Mouse (Mus musculus) heart, adult 9 months (tissue): Measurements from ENCODE around the gene Slc8b1.

Source experiments
- DNase-seq, 2 experiments: peaks; one replicate each; pipeline ENCODE4 v3.0.0; 2022; ENCODE audit warnings: low spot score in 2 of 2

Slc8b1 gene

DNA sequence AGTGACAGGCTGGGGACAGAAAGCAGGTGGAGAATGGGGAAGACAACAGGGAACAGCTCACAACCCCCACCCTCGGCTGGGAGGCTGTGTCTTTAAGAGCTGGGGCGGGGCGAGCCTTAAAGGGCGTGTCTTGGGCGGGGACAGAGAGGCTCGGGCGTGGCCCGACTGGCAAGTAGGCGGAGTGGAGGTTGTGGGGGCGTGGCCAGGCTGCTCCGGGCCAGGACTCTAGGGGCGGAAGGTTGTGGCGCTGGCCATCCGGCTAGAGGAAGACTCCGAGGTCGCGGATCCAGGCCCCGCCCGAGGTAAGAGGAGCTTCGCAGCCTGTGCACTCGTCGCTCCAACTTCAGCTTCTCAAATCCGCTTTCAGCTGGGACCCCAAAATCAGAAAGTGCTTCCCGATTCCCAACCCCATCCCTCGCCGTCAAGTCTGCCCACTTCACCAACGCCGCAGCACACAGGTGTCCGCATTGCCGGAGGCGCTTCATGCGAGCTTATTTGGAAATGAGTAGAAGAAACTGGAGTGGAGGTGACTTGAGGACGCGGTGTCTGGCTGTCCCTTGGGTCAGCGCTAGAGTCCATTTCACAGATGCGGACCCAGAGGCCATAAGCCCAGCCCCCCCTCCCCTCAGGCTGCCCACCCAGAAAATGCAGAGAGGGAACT is at the start of gene Slc8b1:
Gene Slc8b1 (plus strand): TSS at position 187 of the 661 bp plus-strand sequence.
- DNase-seq: peak; percentile 95 to 97

DNA sequence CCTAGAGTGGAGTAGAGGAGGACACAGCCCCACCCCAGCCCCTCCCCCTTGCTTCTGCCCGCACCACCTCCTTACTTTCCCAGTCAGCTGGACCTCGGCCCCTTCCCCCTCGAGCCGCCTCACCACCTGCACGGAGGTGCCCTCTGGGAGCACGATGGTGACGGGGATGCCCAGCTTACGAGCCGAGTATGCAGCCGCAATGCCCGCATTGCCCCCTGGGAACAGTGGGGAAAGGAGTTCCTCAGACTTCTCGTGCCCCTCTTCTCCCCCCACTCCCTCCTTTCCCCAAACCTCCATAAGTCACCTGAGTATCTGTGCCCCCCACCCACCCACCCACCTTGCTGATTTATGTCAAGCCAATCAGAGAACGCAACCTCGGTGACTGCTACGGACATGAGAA is 49.1 kb upstream of the Slc8b1 start:
- no peak for DNase-seq

DNA sequence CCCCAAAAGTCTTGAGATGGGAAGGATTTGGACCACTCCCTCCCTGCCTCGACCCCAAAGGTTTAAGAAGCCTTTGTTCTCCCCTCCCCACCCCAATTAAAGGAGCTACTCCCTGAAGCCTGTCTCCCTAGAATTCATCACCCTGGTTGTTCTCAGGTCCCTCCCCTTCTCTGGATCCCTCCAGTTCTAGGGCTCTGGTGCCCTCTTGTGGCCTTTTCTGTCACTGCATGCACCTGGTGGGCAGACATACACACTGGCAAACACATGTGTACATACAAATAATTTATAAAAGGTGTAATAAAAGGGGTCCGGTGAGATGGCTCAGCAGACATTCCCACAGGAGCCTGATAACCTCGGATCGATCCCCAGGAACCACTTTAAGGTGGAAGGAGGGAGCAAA is 46.6 kb upstream of the Slc8b1 start:
- no peak for DNase-seq

DNA sequence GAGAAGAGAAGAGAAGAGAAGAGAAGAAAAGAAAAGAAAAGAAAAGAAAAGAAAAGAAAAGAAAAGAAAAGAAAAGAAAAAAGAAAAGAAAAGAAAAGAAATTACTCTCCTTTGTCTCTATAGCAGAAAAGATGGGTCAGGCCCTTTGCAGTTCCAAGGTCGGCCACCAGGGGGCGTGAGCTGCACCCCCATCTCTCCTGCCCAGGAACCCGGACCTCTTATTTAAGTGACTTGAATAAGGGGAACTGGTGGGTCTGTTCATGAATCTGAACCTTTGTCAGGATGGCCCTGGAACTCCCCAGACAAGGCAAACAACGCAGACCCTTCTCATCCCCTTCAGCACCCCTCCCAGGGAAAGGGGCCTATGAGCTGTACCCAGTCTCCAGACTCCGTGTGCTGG is 45.9 kb upstream of the Slc8b1 start:
- DNase-seq: no peak

DNA sequence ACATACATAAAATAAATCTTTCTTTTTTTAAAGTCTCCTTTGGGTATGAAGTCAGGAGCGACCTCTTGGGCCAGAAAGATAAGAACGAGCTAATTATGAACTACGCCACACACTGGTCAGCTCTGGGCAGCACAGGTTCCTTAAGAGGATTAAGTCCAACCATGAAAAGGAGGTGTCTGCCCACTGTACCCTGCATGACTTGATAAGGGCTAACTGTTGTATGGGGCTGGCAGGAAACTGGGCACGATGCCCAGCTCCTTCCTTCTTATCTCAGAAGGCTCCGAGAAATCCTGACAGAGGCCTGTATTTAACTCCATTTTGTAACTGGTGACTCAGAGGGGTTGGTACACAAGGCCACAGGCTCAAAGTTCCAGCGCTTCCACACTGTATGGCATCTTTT is 45.1 kb upstream of the Slc8b1 start:
- DNase-seq: peak; percentile 48 to 73

DNA sequence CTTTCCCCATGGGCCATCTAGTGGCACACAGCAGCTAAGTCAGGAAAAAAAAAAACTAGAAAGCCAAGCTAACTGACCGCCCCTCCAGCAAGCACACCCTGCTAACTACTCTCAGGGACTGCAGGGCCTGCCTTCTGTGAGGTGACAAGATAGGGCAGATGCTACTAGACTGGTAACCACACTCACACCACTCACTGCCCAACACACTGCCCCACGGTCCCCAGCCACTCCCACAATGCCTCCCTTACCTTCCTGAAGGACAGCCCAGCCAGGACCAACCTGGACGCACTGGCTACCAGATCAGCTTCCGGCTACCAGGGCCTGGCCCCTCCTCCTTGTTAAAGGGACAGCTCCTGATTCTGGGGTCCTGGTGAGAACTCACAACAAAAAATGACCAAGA is 43.9 kb upstream of the Slc8b1 start:
- DNase-seq: peak in 1 of 2 experiments; percentile 29

DNA sequence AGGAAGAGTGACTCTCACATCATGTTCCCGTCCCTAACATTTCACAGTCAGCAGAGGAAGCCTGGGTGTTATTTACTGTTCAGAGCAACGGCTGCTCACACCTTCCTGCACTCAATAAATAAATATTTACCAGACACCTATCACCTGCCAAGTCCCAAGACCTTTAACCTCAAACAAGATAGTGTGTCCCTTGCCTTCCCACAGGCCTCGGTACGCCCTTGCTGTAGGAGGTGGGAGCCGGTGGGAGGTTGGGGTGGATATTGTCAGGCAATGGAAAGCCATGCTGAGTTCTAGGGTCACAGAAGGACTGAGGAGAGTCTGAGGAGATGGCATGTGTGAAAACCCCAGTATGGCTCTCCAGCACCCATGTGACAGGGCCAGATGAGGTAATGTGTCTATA is 42.6 kb upstream of the Slc8b1 start:
- DNase-seq: no peak

DNA sequence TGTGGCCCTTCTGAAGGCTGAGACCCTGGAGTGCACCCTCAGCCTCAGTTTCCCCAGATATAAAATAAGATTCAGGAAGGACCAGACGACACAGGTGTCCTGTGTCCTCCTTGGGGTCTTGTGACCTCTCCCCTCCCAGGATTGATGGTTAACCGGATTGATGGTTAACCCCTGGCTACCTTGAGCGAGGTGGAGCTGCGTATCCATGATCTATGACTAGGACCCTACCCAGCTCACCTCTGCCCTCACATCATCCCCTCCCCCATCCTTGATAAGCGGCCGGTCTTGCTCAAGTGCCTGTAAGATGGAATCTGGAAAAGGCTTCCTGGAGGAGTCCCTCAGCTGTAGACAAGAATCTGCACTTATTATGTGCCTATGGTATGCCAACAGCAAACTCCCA is 42.1 kb upstream of the Slc8b1 start:
- DNase-seq: no peak

DNA sequence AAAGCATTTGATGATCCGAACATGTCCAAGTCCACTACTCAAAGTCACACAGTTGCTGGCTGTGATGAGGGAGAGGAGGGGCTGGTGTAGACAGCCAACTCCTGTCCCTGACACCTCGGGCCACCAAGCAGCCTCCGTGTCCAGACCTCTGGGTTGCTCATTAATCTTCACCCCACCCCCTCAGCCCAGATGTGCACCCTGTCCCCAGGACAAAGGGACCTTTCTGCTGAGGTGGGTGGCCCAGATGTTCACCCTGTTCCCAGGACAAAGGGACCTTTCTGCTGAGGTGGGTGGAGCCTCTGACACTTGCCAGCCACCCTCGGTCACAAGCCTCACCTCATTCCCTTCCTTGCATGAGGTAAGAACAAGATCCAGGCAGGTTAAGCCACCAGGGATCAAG is 39.4 kb upstream of the Slc8b1 start:
- no peak for DNase-seq

DNA sequence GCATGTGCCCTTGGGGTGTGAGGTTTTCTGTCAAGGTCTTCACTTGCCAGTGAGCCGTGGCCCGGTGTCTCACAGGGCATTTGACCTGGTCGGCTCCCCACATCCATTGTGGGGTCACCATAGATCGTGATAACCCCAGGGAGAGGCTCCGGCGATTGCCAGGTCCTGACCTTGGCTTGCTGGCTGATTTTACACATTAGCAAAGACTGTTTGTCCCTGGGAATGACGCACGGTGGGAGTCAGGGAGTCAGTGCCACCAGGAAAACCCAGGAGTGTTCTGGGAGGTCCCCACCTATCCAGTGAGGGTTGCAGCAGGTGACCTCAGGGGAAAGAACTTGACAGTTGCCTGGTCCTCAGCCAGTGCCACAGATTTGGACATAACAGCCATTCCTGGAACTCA is 38.2 kb upstream of the Slc8b1 start, which contains the start of gene Sdsl:
Gene Sdsl (minus strand): TSS at position 41 of the 400 bp plus-strand sequence.
- no peak for DNase-seq

DNA sequence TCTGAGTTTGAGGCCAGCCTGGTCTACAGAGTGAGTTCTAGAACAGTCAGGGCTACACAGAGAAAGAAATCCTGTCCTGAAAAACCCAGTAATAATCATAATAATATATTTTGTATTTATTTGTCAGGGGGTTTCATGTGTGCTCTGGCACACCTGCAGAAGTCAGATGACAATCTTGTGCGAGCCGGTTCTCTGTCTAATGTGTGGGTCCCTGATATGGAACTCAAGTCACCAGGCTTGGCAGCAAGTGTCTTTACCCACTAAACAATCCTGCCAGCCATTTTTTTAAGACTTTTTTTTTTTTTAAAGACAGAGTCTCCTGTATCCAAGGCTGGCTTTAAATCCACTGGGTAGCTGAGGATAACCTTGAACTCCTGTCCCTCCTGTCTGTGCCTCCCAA is 37.6 kb upstream of the Slc8b1 start:
- DNase-seq: no peak

DNA sequence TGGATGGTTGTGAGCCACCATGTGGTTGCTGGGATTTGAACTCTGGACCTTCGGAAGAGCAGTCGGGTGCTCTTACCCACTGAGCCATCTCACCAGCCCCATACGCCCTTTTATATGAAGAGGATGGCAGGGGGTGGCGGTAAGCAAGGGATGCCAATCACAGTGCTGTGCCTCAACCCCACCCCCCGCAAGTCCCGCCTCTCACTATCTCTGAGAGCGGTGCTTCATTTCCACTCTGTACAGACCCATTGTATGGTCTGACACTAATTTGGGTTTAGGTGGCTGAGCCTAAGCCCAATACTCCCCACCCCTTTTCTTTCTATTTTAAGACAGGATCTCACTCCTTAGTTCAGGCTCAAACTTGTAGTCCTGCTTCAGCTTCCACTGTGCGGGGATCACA is 35.1 kb upstream of the Slc8b1 start:
- DNase-seq: no peak

DNA sequence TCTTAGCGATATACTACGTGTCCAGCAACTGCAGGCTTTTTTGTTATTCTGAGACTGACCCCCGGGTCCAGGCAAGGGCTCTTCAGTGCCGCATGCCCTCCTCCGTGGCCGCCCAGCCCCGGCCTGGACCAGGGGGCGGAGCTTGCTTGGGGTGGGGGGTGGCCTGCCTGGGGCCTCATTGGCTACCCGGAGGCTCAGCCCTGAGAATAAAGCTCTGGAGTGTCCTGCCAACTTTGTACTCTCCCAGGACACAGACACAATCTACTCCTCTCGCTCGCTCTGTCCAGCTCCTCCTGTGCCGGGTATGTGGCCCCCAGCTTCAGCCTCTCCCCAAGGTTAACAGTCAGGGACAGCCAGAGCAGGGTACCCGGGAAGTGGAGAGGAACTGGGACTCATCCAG is 34.7 kb upstream of the Slc8b1 start, which contains the start of gene Sds:
Gene Sds (plus strand): TSS at position 231 of the 400 bp plus-strand sequence.
- no peak for DNase-seq

DNA sequence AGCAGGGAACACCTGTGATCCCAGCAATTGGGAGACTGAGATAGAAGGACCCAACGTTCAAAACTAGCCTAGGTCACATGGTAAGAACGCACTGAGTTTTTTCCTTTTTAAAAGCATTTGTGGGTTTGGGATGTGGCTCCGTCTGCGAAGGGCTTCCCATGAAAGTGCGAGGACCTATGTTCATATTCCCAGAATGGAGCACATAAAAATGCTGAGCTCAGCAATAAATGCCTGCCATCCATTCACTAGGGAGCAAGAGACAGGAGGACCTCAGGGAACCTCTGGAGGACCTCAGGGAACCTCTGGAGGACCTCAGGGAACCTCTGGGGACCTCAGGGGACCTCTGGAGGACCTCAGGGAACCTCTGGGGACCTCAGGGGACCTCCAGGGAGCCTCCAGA is 33.0 kb upstream of the Slc8b1 start:
- no peak for DNase-seq

DNA sequence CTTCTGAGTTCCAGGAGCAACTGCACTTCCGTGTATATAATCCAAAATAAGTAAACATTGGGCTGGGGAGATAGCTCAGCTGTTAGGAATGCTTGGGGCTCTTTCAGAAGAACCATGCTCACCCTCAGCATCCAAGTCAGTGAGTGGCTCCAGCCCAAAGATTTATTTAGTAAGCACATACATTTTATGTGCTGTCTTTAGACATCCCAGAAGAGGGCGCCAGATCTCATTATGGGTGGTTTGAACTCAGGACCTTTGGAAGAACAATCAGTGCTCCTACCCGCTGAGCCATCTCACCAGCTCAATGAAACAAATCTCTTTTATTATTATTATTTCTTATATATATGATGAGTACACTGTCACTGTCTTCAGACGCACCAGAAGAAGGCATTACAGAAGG is 31.4 kb upstream of the Slc8b1 start:
- no peak for DNase-seq

DNA sequence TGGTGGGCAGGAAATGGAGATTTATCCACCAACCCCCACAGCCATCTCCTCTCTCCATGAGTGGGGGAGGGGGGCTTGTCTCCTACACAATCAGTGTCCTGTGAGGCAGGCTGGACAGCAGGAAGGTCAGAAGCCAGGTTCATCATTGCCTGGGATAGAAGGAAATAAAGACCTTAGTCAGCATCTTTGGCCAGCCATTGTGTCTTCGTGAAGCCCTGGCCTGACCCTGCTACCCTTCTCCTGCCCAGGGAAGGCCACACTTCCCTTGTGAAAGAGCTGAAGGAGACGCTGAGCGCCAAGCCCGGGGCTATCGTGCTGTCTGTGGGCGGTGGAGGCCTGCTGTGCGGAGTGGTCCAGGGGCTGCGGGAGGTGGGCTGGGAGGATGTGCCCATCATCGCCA is 29.8 kb upstream of the Slc8b1 start:
- DNase-seq: no peak

DNA sequence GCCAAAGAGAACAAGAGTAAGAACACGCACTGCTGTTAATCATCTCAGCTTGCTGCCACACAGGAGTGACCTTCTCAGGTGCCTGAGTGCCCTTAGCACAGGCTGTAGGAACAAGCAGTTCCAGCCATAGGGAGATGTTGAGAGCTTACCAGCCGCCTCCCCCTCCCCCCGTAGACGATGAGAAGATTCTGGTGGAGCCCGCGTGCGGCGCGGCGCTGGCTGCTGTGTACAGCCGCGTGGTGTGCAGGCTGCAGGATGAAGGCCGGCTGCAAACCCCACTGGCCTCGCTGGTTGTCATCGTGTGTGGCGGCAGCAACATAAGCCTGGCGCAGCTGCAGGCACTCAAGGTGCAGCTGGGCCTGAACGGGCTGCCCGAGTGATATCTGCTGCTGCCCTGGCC is 27.6 kb upstream of the Slc8b1 start:
- no peak for DNase-seq

DNA sequence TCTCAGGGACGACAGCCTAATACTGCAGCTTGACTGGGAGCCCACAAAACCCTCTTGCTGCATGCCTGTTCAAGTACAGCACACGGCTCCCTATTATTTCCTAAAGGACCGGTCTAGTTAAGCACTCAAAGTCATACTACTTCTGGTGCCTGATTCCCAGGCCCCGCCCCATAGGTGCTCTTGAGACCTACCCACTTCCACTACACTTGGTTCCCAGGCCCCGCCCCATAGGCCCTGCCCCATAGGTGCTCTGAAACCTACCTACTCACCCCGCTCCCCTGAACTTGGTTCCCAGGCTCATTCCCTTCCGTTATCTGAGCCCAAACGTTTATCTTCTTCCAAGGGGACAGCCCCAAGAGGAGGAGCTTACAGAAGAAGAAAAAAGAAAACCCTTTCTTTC is 23.1 kb upstream of the Slc8b1 start:
- DNase-seq: no peak

DNA sequence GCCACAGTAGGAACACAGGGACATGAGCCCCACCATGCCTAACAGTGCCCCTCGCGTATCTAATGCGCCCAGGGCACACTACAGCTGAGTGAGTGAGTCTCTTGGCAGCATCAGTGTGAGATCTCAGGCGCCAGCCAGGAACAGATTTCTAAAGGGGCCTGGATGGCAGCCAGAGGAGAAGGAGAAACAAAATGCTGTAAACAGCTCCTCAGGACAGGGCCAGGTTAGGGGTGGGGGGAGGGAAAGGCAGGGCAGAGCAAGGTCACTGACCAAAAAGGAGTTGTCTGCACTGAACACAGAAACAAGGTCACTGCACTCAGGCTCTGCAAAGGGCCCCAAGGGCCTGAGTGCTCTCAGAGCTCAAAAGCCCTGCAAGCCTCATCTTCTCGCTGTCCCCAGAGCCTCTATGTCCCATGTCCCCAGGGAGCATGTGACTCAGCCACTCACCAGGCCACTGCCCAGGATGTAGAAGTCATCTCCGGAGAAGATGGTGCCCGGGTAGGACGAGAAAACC is 20.2 kb upstream of the Slc8b1 start:
- peak in 1 of 2 experiments; percentile 63 for DNase-seq

DNA sequence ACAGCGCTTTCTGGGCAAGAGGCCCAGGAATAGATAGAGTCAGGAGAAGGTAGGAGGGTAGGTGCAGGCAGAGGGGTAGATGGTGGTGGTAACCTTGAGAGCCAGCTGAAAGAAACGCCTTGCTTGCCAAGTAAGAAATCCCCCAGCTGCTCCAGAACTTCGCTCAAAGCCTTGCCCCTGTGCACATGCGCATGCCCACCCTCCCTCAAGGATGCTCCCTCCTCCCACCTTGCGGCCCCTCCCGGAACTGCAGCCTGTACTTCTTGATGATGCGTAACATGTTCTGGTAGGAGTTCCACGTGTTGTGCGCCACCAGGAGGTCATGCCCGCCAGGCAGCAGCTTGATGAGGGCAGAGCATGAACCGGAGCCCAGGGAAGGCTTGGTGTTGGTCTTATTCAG is 18.5 kb upstream of the Slc8b1 start:
- DNase-seq: no peak

DNA sequence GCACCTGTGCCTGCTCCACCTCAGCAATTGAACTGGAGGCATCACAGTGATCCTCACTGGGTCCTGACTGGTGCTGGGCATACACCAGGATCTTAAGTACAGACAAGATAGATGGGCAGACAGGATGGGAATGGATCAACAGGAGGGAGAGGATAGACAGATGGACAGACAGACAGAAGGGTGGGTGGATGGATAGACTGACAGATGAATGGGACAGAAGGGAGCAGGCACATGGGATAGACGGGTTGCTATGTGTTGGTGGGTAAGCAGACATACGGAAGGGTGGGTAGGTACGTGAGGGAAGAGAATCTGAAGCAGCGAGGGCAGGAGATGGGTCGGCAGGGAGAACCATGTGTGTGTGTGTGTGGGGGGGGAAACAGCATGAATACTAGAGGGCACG is 17.5 kb upstream of the Slc8b1 start:
- DNase-seq: no peak

DNA sequence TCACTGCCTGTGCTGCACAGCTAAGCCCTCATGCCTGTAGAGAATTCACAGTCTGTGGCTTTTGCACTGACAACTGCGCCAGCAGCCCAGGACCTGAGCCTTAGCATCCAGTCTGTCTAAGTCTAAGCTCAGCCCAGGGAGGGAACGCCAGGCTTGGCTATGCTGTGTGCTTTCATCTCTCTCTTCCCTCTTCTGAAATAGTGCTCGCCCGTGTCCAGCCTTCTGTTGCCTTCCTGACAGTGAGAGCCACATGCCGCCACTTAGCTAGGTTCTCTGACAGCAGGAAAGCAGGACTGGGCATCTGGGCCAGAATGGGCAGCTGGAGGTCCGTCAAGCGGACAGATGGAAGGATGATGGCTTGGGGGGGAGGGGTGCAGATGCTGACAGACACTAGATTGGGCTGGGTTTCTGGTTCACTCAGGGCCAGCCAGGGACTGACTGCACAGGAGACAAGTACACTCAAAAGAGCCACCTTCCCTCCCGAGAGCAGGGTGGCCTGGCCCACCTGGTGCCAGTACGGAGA is 17.0 kb upstream of the Slc8b1 start:
- DNase-seq: no peak

DNA sequence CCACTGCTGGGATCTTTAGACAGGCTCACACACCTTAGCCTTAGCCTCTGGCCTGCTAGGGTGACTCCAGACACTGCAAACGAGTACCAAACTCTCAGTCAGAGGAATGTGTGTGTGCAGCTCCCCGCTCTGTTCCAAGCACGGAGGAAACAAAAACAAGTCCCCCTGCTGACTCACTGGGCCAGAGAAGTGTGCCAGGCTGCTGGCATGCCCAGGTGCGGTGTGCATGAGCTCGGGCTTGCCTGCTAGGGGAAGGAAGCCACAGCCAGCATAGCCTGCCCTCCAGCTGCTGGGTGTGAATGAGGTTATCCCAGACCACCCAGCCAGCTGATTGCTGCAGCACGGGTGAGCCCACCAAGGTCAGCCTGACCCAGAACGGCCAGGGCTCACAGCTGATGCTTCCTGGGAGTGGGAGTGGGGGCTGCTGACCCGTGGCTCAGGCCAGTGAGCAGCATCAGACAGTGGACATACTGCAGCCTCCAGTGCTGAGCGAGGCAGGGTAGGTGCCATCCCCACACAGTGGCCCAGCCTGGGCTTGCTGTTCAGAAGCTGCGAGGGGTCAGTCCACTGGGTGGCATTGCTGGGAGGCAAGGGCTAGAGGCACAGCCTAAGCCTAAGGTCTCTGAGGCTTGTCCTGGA is 15.8 kb upstream of the Slc8b1 start:
- DNase-seq: peak; percentile 33 to 59
